Mouse (Mus musculus) G1E (cell line): ENCODE data around the gene H2-Ob.

ENCODE experiments used
- CTCF ChIP-seq: IDR thresholded peaks from 2 replicates; pipeline ENCODE4 v1.5.1; 2012; ENCODE audit warnings: low read depth, low read length, inconsistent platforms, mixed read lengths
- GATA1 ChIP-seq: IDR thresholded peaks from 2 replicates; pipeline ENCODE4 v1.6.1; 2012; ENCODE audit warnings: borderline replicate concordance, low read length, inconsistent platforms, mixed read lengths
- TAL1 ChIP-seq: conservative IDR thresholded peaks from 2 replicates; pipeline ENCODE4 v1.6.1; 2012; ENCODE audit warnings: low read depth, low read length, inconsistent platforms, mixed read lengths

DNA sequence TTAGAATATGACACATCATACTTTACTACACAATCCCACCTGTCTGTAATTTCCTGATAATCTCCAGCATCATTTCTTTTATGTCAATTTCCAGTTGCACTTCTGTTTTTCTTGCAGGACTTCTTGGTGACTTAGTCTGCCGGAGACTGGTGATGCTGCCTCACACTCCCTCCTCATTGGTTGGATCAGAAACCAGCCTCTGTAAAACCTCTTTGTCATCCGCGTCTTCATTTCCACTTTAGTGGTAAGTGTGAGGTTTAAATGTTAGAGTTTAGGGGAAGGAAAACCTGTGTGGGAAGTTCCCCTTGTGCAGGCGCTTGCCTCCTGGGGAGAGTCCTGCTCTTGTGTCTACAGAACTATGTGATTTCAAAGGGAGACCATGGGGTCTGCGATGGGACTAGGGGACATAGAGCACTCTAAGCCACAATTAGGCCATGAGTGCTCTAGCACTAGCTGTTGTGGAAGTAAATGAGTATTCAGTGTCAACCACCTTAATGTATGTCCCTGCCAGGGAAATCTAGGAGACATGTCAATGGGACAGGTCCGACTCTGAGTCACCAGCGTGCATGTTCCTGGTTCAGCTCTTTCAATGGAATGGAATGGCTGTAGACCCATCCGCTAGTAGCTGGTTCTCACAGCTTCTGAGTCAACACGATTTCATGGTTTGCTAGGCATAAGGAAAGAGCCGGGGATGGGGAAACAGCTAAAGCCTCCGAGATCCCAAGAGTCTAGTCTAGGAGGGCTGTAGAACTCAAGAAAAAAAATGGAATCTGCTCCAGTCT is 19.1 kb downstream of the H2-Ob start, which contains the start of gene H2-Ab1:
- TF ChIP-seq CTCF (no peak), GATA1 (no peak), TAL1 (no peak)
